Mouse (Mus musculus): Measurements from ENCODE around the gene Spcs2.
"Not testable (repeated sequence)": the region's sequence is repeated elsewhere in the genome, so short reads cannot be mapped to it uniquely, and the experiment has no call there.

GRCm38 (mm10) chr7:99818181-99818725 lies 45.0 kb downstream of the Spcs2 start:
- TF ChIP-seq POLR2A (IDR thresholded peaks at IDR 0.05; ENCODE audit: insufficient read length, low read depth); POLR2AphosphoS2 (IDR thresholded peaks at IDR 0.05; ENCODE audit: insufficient read length, low read depth); E2F4 (IDR thresholded peaks at IDR 0.05; ENCODE audit: insufficient read depth); TCF3 (IDR thresholded peaks at IDR 0.05; ENCODE audit: insufficient read length, low read depth); MAX (IDR thresholded peaks at IDR 0.05; ENCODE audit: low read depth); MYOG (IDR thresholded peaks at IDR 0.05; ENCODE audit: control insufficient read depth in 1 of 3, insufficient read depth in 1 of 3, insufficient read length in 2 of 3, low read depth in 2 of 3); TCF12 (IDR thresholded peaks at IDR 0.05; ENCODE audit: insufficient read depth, poor library complexity, severe bottlenecking); USF1 (IDR thresholded peaks at IDR 0.05; ENCODE audit: low read depth); CEBPB (IDR thresholded peaks at IDR 0.05; ENCODE audit: insufficient read depth, poor library complexity, severe bottlenecking): not testable (repeated sequence)

Measured in myocyte (in vitro differentiated cells).